Mouse (Mus musculus) embryonic facial prominence, embryonic 13.5 days (tissue): ENCODE results near the gene Fam118b. TPM values are rescaled to one million over a fixed set of nuclear protein-coding genes. Genes with fewer than 3 reads are reported as not detected.

Source experiments
- ATAC-seq: fragments of 200-750 bp; cut with Nextera tagmentation; 2 replicates; pipeline ENCODE4 v1.8.0; 2017; ENCODE audit warnings: low read depth; ENCODE audit not compliant: insufficient number of reproducible peaks, insufficient read depth, low FRiP score, low TSS enrichment
- H3K27ac ChIP-seq: fragments of 300-500 bp; sonication (generic); 2 replicates; pipeline ENCODE4 v1.5.1; 2015; ENCODE audit warnings: moderate library complexity, mild to moderate bottlenecking, inconsistent platforms
- H3K27me3 ChIP-seq: fragments of 300-500 bp; sonication (generic); 2 replicates; pipeline ENCODE4 v1.6.1; 2015; ENCODE audit warnings: mild to moderate bottlenecking, inconsistent platforms
- H3K36me3 ChIP-seq: fragments of 300-500 bp; sonication (generic); 2 replicates; pipeline ENCODE4 v1.6.1; 2015; ENCODE audit warnings: mild to moderate bottlenecking, inconsistent platforms
- H3K4me1 ChIP-seq: fragments of 300-500 bp; sonication (generic); 2 replicates; pipeline ENCODE4 v1.6.1; 2015; ENCODE audit warnings: inconsistent platforms
- H3K4me2 ChIP-seq: fragments of 300-500 bp; sonication (generic); 2 replicates; pipeline ENCODE4 v1.6.1; 2015; ENCODE audit warnings: moderate library complexity, mild to moderate bottlenecking, inconsistent platforms
- H3K4me3 ChIP-seq: fragments of 300-500 bp; sonication (generic); 2 replicates; pipeline ENCODE4 v1.5.1; 2015; ENCODE audit warnings: mild to moderate bottlenecking, inconsistent platforms
- H3K9ac ChIP-seq: fragments of 300-500 bp; sonication (generic); 2 replicates; pipeline ENCODE4 v1.6.1; 2015; ENCODE audit warnings: mild to moderate bottlenecking, inconsistent platforms
- H3K9me3 ChIP-seq: fragments of 300-500 bp; sonication (generic); 2 replicates; pipeline ENCODE4 v1.6.1; 2016; ENCODE audit warnings: inconsistent platforms
- WGBS: fragments of 180-500 bp; shearing (Covaris S2); methylation state at CpG from one replicate; pipeline ENCODE4 v1.1.7; 2015; ENCODE audit warnings: mixed read lengths; 5-methylcytosine and 5-hydroxymethylcytosine counted together
- polyA plus RNA-seq: library from polyadenylated mRNA; unstranded; fragments of >200 nt; fragmentation: Nextera tagmentation; extraction: Ambion mirVana; gene quantifications from 2 replicates; pipeline ENCODE4 v1.2.1, GENCODE M21; 2015

Gene Fam118b
- polyA plus RNA-seq, 1 experiment from 2014 or later = 61.4 TPM

GRCm38 (mm10) chr9:35262418-35262817 is 5.2 kb downstream of the Fam118b start:
- Histone ChIP-seq H3K4me3 (no peak overlapping the region), H3K9ac (no peak overlapping the region), H3K4me1 (peaks cover 9% of the 10 kb centered on the region), H3K27ac (no peak overlapping the region), H3K4me2 (no peak overlapping the region), H3K9me3 (no peaks in the 10 kb centered on the region), H3K27me3 (no peaks in the 10 kb centered on the region), H3K36me3 (peaks cover 5% of the 10 kb centered on the region)
- no peak for ATAC-seq
- 73% methylated on average over 4 of the region's 4 CpGs for WGBS

GRCm38 (mm10) chr9:35257365-35257764 is 10.2 kb downstream of the Fam118b start:
- 94% methylated on average over 7 of the region's 7 CpGs for WGBS
- H3K27me3 ChIP-seq = no peaks in the 10 kb centered on the region
- H3K4me3 ChIP-seq = no peak overlapping the region
- no peak for ATAC-seq
- no peak overlapping the region for H3K9ac ChIP-seq
- H3K9me3 ChIP-seq = no peaks in the 10 kb centered on the region
- peaks cover 3% of the 10 kb centered on the region for H3K36me3 ChIP-seq
- H3K27ac ChIP-seq = no peak overlapping the region
- H3K4me2 ChIP-seq = no peak overlapping the region
- H3K4me1 ChIP-seq = no peaks in the 10 kb centered on the region

GRCm38 (mm10) chr9:35249476-35249875 is 18.1 kb downstream of the Fam118b start:
- peak overlapping the region; percentile 68; the same call in 1 of the 2 replicates for H3K27ac ChIP-seq
- peaks cover 16% of the 10 kb centered on the region for H3K4me1 ChIP-seq
- H3K4me3 ChIP-seq = no peak overlapping the region
- H3K36me3 ChIP-seq = no peaks in the 10 kb centered on the region
- no peak overlapping the region for H3K4me2 ChIP-seq
- ATAC-seq = no peak
- no peak overlapping the region for H3K9ac ChIP-seq
- no peaks in the 10 kb centered on the region for H3K27me3 ChIP-seq
- no peaks in the 10 kb centered on the region for H3K9me3 ChIP-seq

- WGBS = 86% methylated on average over 2 of the region's 2 CpGs
- Histone ChIP-seq H3K9ac (no peak overlapping the region), H3K27me3 (no peaks in the 10 kb centered on the region), H3K36me3 (no peaks in the 10 kb centered on the region), H3K4me2 (no peak overlapping the region), H3K9me3 (no peaks in the 10 kb centered on the region), H3K4me3 (no peak overlapping the region), H3K27ac (0 out of 2 replicates have a peak overlapping the region, but pooled peaks have one; percentile 7), H3K4me1 (peaks cover 16% of the 10 kb centered on the region)
- no peak for ATAC-seq
Observed at GRCm38 (mm10) chr9:35247405-35247804, 20.2 kb downstream of the Fam118b start.

GRCm38 (mm10) chr9:35239734-35240133 is 27.9 kb downstream of the Fam118b start:
- Histone ChIP-seq H3K9ac (no peak overlapping the region), H3K27me3 (no peaks in the 10 kb centered on the region), H3K9me3 (no peaks in the 10 kb centered on the region), H3K4me1 (no peaks in the 10 kb centered on the region), H3K4me3 (no peak overlapping the region), H3K27ac (no peak overlapping the region), H3K4me2 (no peak overlapping the region), H3K36me3 (peaks cover 8% of the 10 kb centered on the region)
- 67% methylated on average over 1 of the region's 1 CpGs for WGBS
- ATAC-seq = no peak

- Histone ChIP-seq H3K4me3 (no peak overlapping the region), H3K4me1 (no peaks in the 10 kb centered on the region), H3K9ac (no peak overlapping the region), H3K36me3 (peaks cover 13% of the 10 kb centered on the region), H3K9me3 (no peaks in the 10 kb centered on the region), H3K27me3 (no peaks in the 10 kb centered on the region), H3K4me2 (no peak overlapping the region), H3K27ac (no peak overlapping the region)
- ATAC-seq = no peak
- 70% methylated on average over 6 of the region's 6 CpGs for WGBS
Observed at GRCm38 (mm10) chr9:35238915-35239571, 28.6 kb downstream of the Fam118b start.

GRCm38 (mm10) chr9:35238371-35238770 is 29.2 kb downstream of the Fam118b start:
- Histone ChIP-seq H3K27me3 (no peaks in the 10 kb centered on the region), H3K36me3 (peaks cover 19% of the 10 kb centered on the region), H3K27ac (no peak overlapping the region), H3K4me3 (no peak overlapping the region), H3K9me3 (no peaks in the 10 kb centered on the region), H3K9ac (no peak overlapping the region), H3K4me2 (no peak overlapping the region), H3K4me1 (no peaks in the 10 kb centered on the region)
- 89% methylated on average over 1 of the region's 1 CpGs for whole genome bisulfite sequencing
- ATAC-seq = no peak

- H3K36me3 ChIP-seq = peaks cover 38% of the 10 kb centered on the region
- 66% methylated on average over 3 of the region's 3 CpGs for WGBS
Observed at GRCm38 (mm10) chr9:35235996-35236395, 31.6 kb downstream of the Fam118b start.

GRCm38 (mm10) chr9:35228671-35229070 is 38.9 kb downstream of the Fam118b start:
- ATAC-seq = no peak
- no peaks in the 10 kb centered on the region for H3K4me1 ChIP-seq
- no peak overlapping the region for H3K27ac ChIP-seq
- peaks cover 45% of the 10 kb centered on the region for H3K36me3 ChIP-seq
- H3K4me3 ChIP-seq = no peak overlapping the region
- WGBS = 90% methylated on average over 3 of the region's 3 CpGs
- no peak overlapping the region for H3K4me2 ChIP-seq
- no peaks in the 10 kb centered on the region for H3K27me3 ChIP-seq
- H3K9ac ChIP-seq = no peak overlapping the region
- H3K9me3 ChIP-seq = no peaks in the 10 kb centered on the region

More at GRCm38 (mm10) chr9:35235996-35236395, 31.6 kb downstream of the Fam118b start:
- H3K9me3 ChIP-seq = no peaks in the 10 kb centered on the region
- no peak overlapping the region for H3K27ac ChIP-seq
- no peak overlapping the region for H3K4me2 ChIP-seq
- no peak overlapping the region for H3K9ac ChIP-seq
- no peak for ATAC-seq
- H3K27me3 ChIP-seq = no peaks in the 10 kb centered on the region
- no peak overlapping the region for H3K4me3 ChIP-seq
- H3K4me1 ChIP-seq = no peaks in the 10 kb centered on the region

GRCm38 (mm10) chr9:35223466-35223865 is 44.1 kb downstream of the Fam118b start:
- peaks cover 60% of the 10 kb centered on the region for H3K36me3 ChIP-seq
- H3K9ac ChIP-seq = no peak overlapping the region
- H3K4me3 ChIP-seq = no peak overlapping the region
- H3K27ac ChIP-seq = no peak overlapping the region
- H3K9me3 ChIP-seq = no peaks in the 10 kb centered on the region
- 96% methylated on average over 3 of the region's 3 CpGs for WGBS
- no peak for ATAC-seq
- no peaks in the 10 kb centered on the region for H3K4me1 ChIP-seq
- H3K4me2 ChIP-seq = no peak overlapping the region
- no peaks in the 10 kb centered on the region for H3K27me3 ChIP-seq

GRCm38 (mm10) chr9:35217963-35218362 is 49.6 kb downstream of the Fam118b start:
- H3K4me3 ChIP-seq = no peak overlapping the region
- no peaks in the 10 kb centered on the region for H3K4me1 ChIP-seq
- H3K36me3 ChIP-seq = peaks cover 83% of the 10 kb centered on the region
- no peaks in the 10 kb centered on the region for H3K27me3 ChIP-seq
- H3K4me2 ChIP-seq = no peak overlapping the region
- no peaks in the 10 kb centered on the region for H3K9me3 ChIP-seq
- H3K27ac ChIP-seq = no peak overlapping the region
- WGBS = 78% methylated on average over 1 of the region's 1 CpGs
- H3K9ac ChIP-seq = no peak overlapping the region
- no peak for ATAC-seq

GRCm38 (mm10) chr9:35211573-35212511 is 55.8 kb downstream of the Fam118b start:
- peaks cover 64% of the 10 kb centered on the region for H3K36me3 ChIP-seq
- WGBS = 35% methylated on average over 26 of the region's 26 CpGs

More at GRCm38 (mm10) chr9:35211573-35212511, 55.8 kb downstream of the Fam118b start:
- no peak for ATAC-seq
- Histone ChIP-seq H3K9ac (peak overlapping the region; percentile 95), H3K27ac (peak overlapping the region; percentile 78), H3K9me3 (no peaks in the 10 kb centered on the region), H3K4me1 (peaks cover 18% of the 10 kb centered on the region), H3K4me2 (peak overlapping the region; percentile 89), H3K4me3 (peak overlapping the region; percentile 91), H3K27me3 (no peaks in the 10 kb centered on the region)
